Mouse (Mus musculus) stomach, postnatal 0 days (tissue): ENCODE data around the gene Stoml1. TPM values are rescaled to one million over a fixed set of nuclear protein-coding genes. Genes with fewer than 3 reads are reported as not detected.
A peak's percentile ranks its signal among the peaks of the same experiment; 100 is the strongest.

Experiments
- ATAC-seq: fragments of 200-750 bp; cut with Nextera tagmentation; 2 replicates; pipeline ENCODE4 v1.8.0; 2017; ENCODE audit not compliant: low FRiP score, low TSS enrichment
- DNase-seq: peaks from one replicate; pipeline ENCODE4 v3.0.0-alpha.2; 2016; ENCODE audit warnings: low spot score
- H3K27ac ChIP-seq: fragments of 300-500 bp; sonication (generic); replicated peaks from 2 replicates; pipeline ENCODE4 v1.5.1; 2014; ENCODE audit warnings: mild to moderate bottlenecking, control low read depth
- H3K27me3 ChIP-seq: fragments of 300-500 bp; sonication (generic); 2 replicates; pipeline ENCODE4 v1.6.1; 2014; ENCODE audit warnings: low read length; ENCODE audit not compliant: control insufficient read depth, insufficient read depth
- H3K36me3 ChIP-seq: fragments of 300-500 bp; sonication (generic); 2 replicates; pipeline ENCODE4 v1.6.1; 2014; ENCODE audit warnings: low read length, mixed read lengths; ENCODE audit not compliant: control insufficient read depth, insufficient read depth
- H3K4me1 ChIP-seq: fragments of 300-500 bp; sonication (generic); replicated peaks from 2 replicates; pipeline ENCODE4 v1.6.1; 2014; ENCODE audit warnings: antibody characterized with exemption; ENCODE audit not compliant: control insufficient read depth, insufficient read depth
- H3K4me2 ChIP-seq: fragments of 300-500 bp; sonication (generic); replicated peaks from 2 replicates; pipeline ENCODE4 v1.6.1; 2014; ENCODE audit warnings: low read depth, mild to moderate bottlenecking, control low read depth, moderate library complexity
- H3K4me3 ChIP-seq: fragments of 300-500 bp; sonication (generic); 2 replicates; pipeline ENCODE4 v1.5.1; 2014; ENCODE audit warnings: low read depth, low read length, control low read depth
- H3K9ac ChIP-seq: fragments of 300-500 bp; sonication (generic); 2 replicates; pipeline ENCODE4 v1.6.1; 2014; ENCODE audit warnings: mild to moderate bottlenecking, low read length, control low read depth, mixed read lengths
- H3K9me3 ChIP-seq: fragments of 300-500 bp; sonication (generic); 2 replicates; pipeline ENCODE4 v1.6.1; 2016; ENCODE audit warnings: low read length; ENCODE audit not compliant: control insufficient read depth
- CTCF ChIP-seq: IDR thresholded peaks from 2 replicates; pipeline ENCODE4 v1.5.1; 2016; ENCODE audit warnings: antibody characterized with exemption, low read depth, mild to moderate bottlenecking, moderate library complexity
- EP300 ChIP-seq: optimal IDR thresholded peaks from 2 replicates; pipeline ENCODE3; 2016; ENCODE audit warnings: antibody characterized with exemption
- WGBS: fragments of 180-500 bp; shearing (Covaris S2); extraction: QIAGEN DNeasy Blood & Tissue Kit; methylation state at CpG from one replicate; pipeline ENCODE4 v1.1.7; 2014; 5-methylcytosine and 5-hydroxymethylcytosine counted together
- polyA plus RNA-seq: library from polyadenylated mRNA; unstranded; fragments of >200 nt; fragmentation: Nextera tagmentation; extraction: Ambion mirVana; gene quantifications from 2 replicates; pipeline ENCODE4 v1.2.1, GENCODE M21; 2015

Stoml1 gene
- polyA plus RNA-seq: 19.9 and 20.4 TPM in 2 replicates

GRCm38 (mm10) chr9:58253033-58253804 lies at the start of gene Stoml1:
Gene Stoml1, plus strand, starts transcription at chr9:58253164.
- Histone ChIP-seq H3K36me3 (peaks cover 10% of the 10 kb centered on the region), H3K4me2 (peak within 1 kb of the TSS; percentile 66), H3K4me3 (peak within 1 kb of the TSS; percentile 73), H3K27me3 (no peaks in the 10 kb centered on the region), H3K27ac (peak within 1 kb of the TSS; percentile 80), H3K9ac (peak within 1 kb of the TSS; percentile 72), H3K4me1 (no peaks in the 10 kb centered on the region; the same call in 1 of the 2 replicates), H3K9me3 (no peaks in the 10 kb centered on the region)
- under 1% methylated on average over 31 of the region's 31 CpGs for WGBS
- DNase-seq (peak; percentile 97), ATAC-seq (peak; percentile 98)
- TF ChIP-seq CTCF (peak; percentile 98), EP300 (no peak)

GRCm38 (mm10) chr9:58203516-58204447 lies 49.2 kb upstream of the Stoml1 start, which contains the start of the genes Islr and Islr2:
Gene Islr, minus strand, starts transcription at chr9:58204306.
Gene Islr2, minus strand, starts transcription at chr9:58204319.
- H3K9me3 ChIP-seq: no peaks in the 10 kb centered on the region
- no peaks in the 10 kb centered on the region for H3K4me1 ChIP-seq
- peak within 1 kb of the TSS; percentile 47; the same call in 1 of the 2 replicates for H3K9ac ChIP-seq
- 4% methylated on average over 42 of the region's 42 CpGs for WGBS
- peak within 1 kb of the TSS; percentile 52 for H3K4me2 ChIP-seq
- peak; percentile 71 for TF ChIP-seq CTCF
- no peak for TF ChIP-seq EP300
- H3K4me3 ChIP-seq: peak within 1 kb of the TSS; percentile 39
- H3K27ac ChIP-seq: no peak within 1 kb of the TSS
- no peaks in the 10 kb centered on the region for H3K36me3 ChIP-seq
- DNase-seq (peak; percentile 79), ATAC-seq (peak; percentile 81)
- peaks cover 31% of the 10 kb centered on the region for H3K27me3 ChIP-seq

GRCm38 (mm10) chr9:58204448-58205000 lies 48.4 kb upstream of the Stoml1 start:
- Histone ChIP-seq H3K4me3 (peak overlapping the region; percentile 39), H3K27me3 (peaks cover 25% of the 10 kb centered on the region), H3K9me3 (no peaks in the 10 kb centered on the region), H3K27ac (no peak overlapping the region), H3K9ac (peak overlapping the region; percentile 47; the same call in 1 of the 2 replicates), H3K4me1 (no peaks in the 10 kb centered on the region), H3K4me2 (peak overlapping the region; percentile 52), H3K36me3 (no peaks in the 10 kb centered on the region)
- DNase-seq: peak; percentile 94
- peak; percentile 97 for TF ChIP-seq CTCF
- no peak for TF ChIP-seq EP300
- ATAC-seq: peak; percentile 79
- 2% methylated on average over 18 of the region's 18 CpGs for WGBS

GRCm38 (mm10) chr9:58206013-58206412 lies 47.0 kb upstream of the Stoml1 start:
- Histone ChIP-seq H3K4me2 (no peak overlapping the region), H3K4me1 (no peaks in the 10 kb centered on the region), H3K9ac (no peak overlapping the region), H3K4me3 (no peak overlapping the region), H3K27ac (no peak overlapping the region), H3K27me3 (peaks cover 13% of the 10 kb centered on the region; the same call in 1 of the 2 replicates), H3K36me3 (no peaks in the 10 kb centered on the region), H3K9me3 (no peaks in the 10 kb centered on the region)
- no peak for TF ChIP-seq EP300
- 78% methylated on average over 7 of the region's 7 CpGs for WGBS
- ATAC-seq: no peak
- DNase-seq: no peak

- ATAC-seq (peak; percentile 49; the same call in 1 of the 2 replicates), DNase-seq (no peak)
- Histone ChIP-seq H3K4me3 (no peak overlapping the region), H3K9me3 (no peaks in the 10 kb centered on the region), H3K4me2 (no peak overlapping the region), H3K27ac (no peak overlapping the region), H3K27me3 (no peaks in the 10 kb centered on the region), H3K4me1 (no peaks in the 10 kb centered on the region), H3K36me3 (no peaks in the 10 kb centered on the region), H3K9ac (no peak overlapping the region)
- no peak for TF ChIP-seq CTCF
- TF ChIP-seq EP300: no peak
- 65% methylated on average over 8 of the region's 8 CpGs for WGBS
These were observed 43.3 kb upstream of the Stoml1 start for GRCm38 (mm10) chr9:58209462-58210303.
